Mouse (Mus musculus) ES-E14 (cell line): Measurements from ENCODE around the gene Cxcr2. TPM values are rescaled to one million over a fixed set of nuclear protein-coding genes. Genes with fewer than 3 reads are reported as not detected.

ENCODE experiments used
- DNase-seq: peaks from one replicate; pipeline ENCODE4 v3.0.0-alpha.2; 2013; ENCODE audit warnings: low read depth, low spot score
- H3K27ac ChIP-seq: 2 replicates; pipeline ENCODE4 v1.5.1; 2012; ENCODE audit warnings: low read depth, mild to moderate bottlenecking, low read length, moderate library complexity, mixed read lengths; ENCODE audit not compliant: poor library complexity, insufficient read depth, severe bottlenecking
- H3K36me3 ChIP-seq: 2 replicates; pipeline ENCODE4 v1.6.1; 2012; ENCODE audit warnings: mild to moderate bottlenecking, low read length, moderate library complexity, mixed read lengths; ENCODE audit not compliant: control insufficient read depth, poor library complexity, insufficient read depth, severe bottlenecking
- H3K4me1 ChIP-seq, 2 experiments: fragments of 150-350 bp in 1 of 2; sonication (generic) in 1 of 2; 2 replicates each; pipeline ENCODE4 v1.6.1; 2012; ENCODE audit warnings: low read length in 2 of 2, mild to moderate bottlenecking in 1 of 2, mixed read lengths in 1 of 2; ENCODE audit not compliant: control insufficient read depth in 2 of 2, insufficient read depth in 2 of 2, poor library complexity in 1 of 2
- H3K4me3 ChIP-seq, 2 experiments: fragments of 150-350 bp in 1 of 2; sonication (generic) in 1 of 2; 2 replicates each; pipeline ENCODE4 v1.5.1; 2012; ENCODE audit warnings: low read length in 2 of 2, low read depth in 1 of 2, mild to moderate bottlenecking in 1 of 2, mixed read lengths in 1 of 2; ENCODE audit not compliant: insufficient read depth in 1 of 2, poor library complexity in 1 of 2, severe bottlenecking in 1 of 2
- H3K9ac ChIP-seq: 2 replicates; pipeline ENCODE4 v1.6.1; 2012; ENCODE audit warnings: low read depth, mild to moderate bottlenecking, low read length, mixed read lengths; ENCODE audit not compliant: poor library complexity, insufficient read depth, severe bottlenecking
- H3K9me3 ChIP-seq: fragments of 150-350 bp; sonication (generic); 2 replicates; pipeline ENCODE4 v1.6.1; 2012; ENCODE audit warnings: low read depth, mild to moderate bottlenecking, low read length; ENCODE audit not compliant: control insufficient read depth, insufficient read depth
- CHD2 ChIP-seq: IDR thresholded peaks from 2 replicates; pipeline ENCODE4 v1.6.1; 2014; ENCODE audit warnings: mild to moderate bottlenecking, low read depth, low read length, inconsistent platforms
- HCFC1 ChIP-seq: IDR thresholded peaks from 2 replicates; pipeline ENCODE4 v1.6.1; 2012; ENCODE audit warnings: low read length, inconsistent platforms, borderline replicate concordance; ENCODE audit not compliant: insufficient read depth
- MAFK ChIP-seq: IDR thresholded peaks from 2 replicates; pipeline ENCODE4 v1.6.1; 2014; ENCODE audit warnings: mild to moderate bottlenecking, low read depth, low read length, inconsistent platforms; ENCODE audit not compliant: insufficient read depth
- ZC3H11A ChIP-seq: IDR thresholded peaks from 2 replicates; pipeline ENCODE4 v1.6.1; 2012; ENCODE audit warnings: low read depth, mild to moderate bottlenecking, inconsistent platforms, low read length, borderline replicate concordance
- ZNF384 ChIP-seq: IDR thresholded peaks from 2 replicates; pipeline ENCODE4 v1.6.1; 2012; ENCODE audit warnings: low read depth, low read length, inconsistent platforms
- in situ Hi-C, 2 experiments: fragments of 600-800 bp; cut with MboI; formaldehyde crosslinking; loops; one replicate each; pipeline ENCODE4 v1.15.1; 2025; ENCODE audit warnings: low sequenced_read_pairs in 2 of 2, inconsistent platforms in 1 of 2; ENCODE audit not compliant: unreplicated experiment in 2 of 2
- total RNA-seq: library from RNA; depleted of rRNA; stranded (reverse); fragments of 300-350 nt; gene quantifications from 2 replicates; pipeline ENCODE4 v1.2.3, GENCODE M21; 2012

Gene Cxcr2
- total RNA-seq, 1 experiment: 0.22 TPM

GRCm38 (mm10) chr1:74190471-74190870, 36.7 kb downstream of the Cxcr2 start:
- Histone ChIP-seq H3K27ac (no peak overlapping the region), H3K4me3 (no peak overlapping the region), H3K9me3 (no peaks in the 10 kb centered on the region), H3K36me3 (no peaks in the 10 kb centered on the region), H3K9ac (no peak overlapping the region), H3K4me1 (no peaks in the 10 kb centered on the region)
- in situ Hi-C loops: no loop called here
- no peak for TF ChIP-seq MAFK
- no peak for TF ChIP-seq CHD2
- TF ChIP-seq HCFC1: no peak
- no peak for TF ChIP-seq ZC3H11A
- TF ChIP-seq ZNF384: no peak
- no peak for DNase-seq

GRCm38 (mm10) chr1:74192711-74193110, 38.9 kb downstream of the Cxcr2 start:
- no peaks in the 10 kb centered on the region for H3K36me3 ChIP-seq
- no peak overlapping the region for H3K27ac ChIP-seq
- H3K9ac ChIP-seq: no peak overlapping the region
- no peak for TF ChIP-seq HCFC1
- no peak for TF ChIP-seq MAFK
- no peaks in the 10 kb centered on the region for H3K9me3 ChIP-seq
- no peak overlapping the region for H3K4me3 ChIP-seq
- in situ Hi-C loops: no loop called here
- peaks cover 0 to under 1% of the 10 kb centered on the region in 2 experiments; a peak in 1 of 4 replicates for H3K4me1 ChIP-seq
- no peak for DNase-seq

GRCm38 (mm10) chr1:74194445-74194844, 40.7 kb downstream of the Cxcr2 start, which contains the start of gene Cxcr1:
Cxcr1 (minus strand) TSS chr1:74194631.
- H3K27ac ChIP-seq: no peak within 1 kb of the TSS
- no peak within 1 kb of the TSS for H3K4me3 ChIP-seq
- no peak within 1 kb of the TSS for H3K9ac ChIP-seq
- in situ Hi-C loops: no loop called here
- H3K4me1 ChIP-seq: peaks cover 0 to 2% of the 10 kb centered on the region in 2 experiments; a peak in 1 of 4 replicates
- H3K36me3 ChIP-seq: no peaks in the 10 kb centered on the region
- TF ChIP-seq ZNF384: no peak
- no peak for TF ChIP-seq MAFK
- no peak for TF ChIP-seq ZC3H11A
- TF ChIP-seq CHD2: no peak
- TF ChIP-seq HCFC1: no peak
- no peak for DNase-seq
- H3K9me3 ChIP-seq: no peaks in the 10 kb centered on the region

- TF ChIP-seq ZC3H11A (no peak), HCFC1 (no peak), ZNF384 (no peak), MAFK (no peak)
- no peak overlapping the region for H3K27ac ChIP-seq
- no peaks in the 10 kb centered on the region for H3K9me3 ChIP-seq
- DNase-seq: no peak
- no peak overlapping the region for H3K9ac ChIP-seq
- H3K4me3 ChIP-seq: no peak overlapping the region
- H3K36me3 ChIP-seq: no peaks in the 10 kb centered on the region
- in situ Hi-C loops: no loop called here
- H3K4me1 ChIP-seq: peaks cover 0 to 2% of the 10 kb centered on the region in 2 experiments; a peak in 1 of 4 replicates
Observed at GRCm38 (mm10) chr1:74195961-74196360, 42.2 kb downstream of the Cxcr2 start.
